Mouse (Mus musculus) C2C12 (cell line): ENCODE results near the gene Gm20388. TPM values are rescaled to one million over a fixed set of nuclear protein-coding genes. Genes with fewer than 3 reads are reported as not detected.
"Not testable (repeated sequence)": the region's sequence is repeated elsewhere in the genome, so short reads cannot be mapped to it uniquely, and the experiment has no call there.

ENCODE experiments used
- H3K27me3 ChIP-seq: one replicate; pipeline ENCODE4 v1.6.1; 2011; ENCODE audit not compliant: control insufficient read depth, insufficient read depth, insufficient read length
- H3K36me3 ChIP-seq: one replicate; pipeline ENCODE4 v1.6.1; 2011; ENCODE audit not compliant: control insufficient read depth, insufficient read depth
- H3K4me3 ChIP-seq: one replicate; pipeline ENCODE4 v1.5.1; 2011; ENCODE audit warnings: mild to moderate bottlenecking, control low read depth; ENCODE audit not compliant: poor library complexity, insufficient read depth, severe bottlenecking
- H3K79me2 ChIP-seq: one replicate; pipeline ENCODE4 v1.6.1; 2011; ENCODE audit not compliant: control insufficient read depth, insufficient read depth
- H3K79me3 ChIP-seq: one replicate; pipeline ENCODE4 v1.6.1; 2011; ENCODE audit warnings: low read depth, control low read depth
- H3ac ChIP-seq: one replicate; pipeline ENCODE3; 2011; ENCODE audit warnings: low read depth; ENCODE audit not compliant: control insufficient read depth, insufficient read length
- CEBPB ChIP-seq: IDR thresholded peaks from one replicate; pipeline ENCODE4 v1.6.1; 2011; ENCODE audit warnings: low read depth, mild to moderate bottlenecking, control low read depth, moderate library complexity
- CTCF ChIP-seq: IDR thresholded peaks from one replicate; pipeline ENCODE4 v1.5.1; 2011; ENCODE audit not compliant: control insufficient read depth, insufficient read depth, insufficient read length
- FOSL1 ChIP-seq: IDR thresholded peaks from one replicate; pipeline ENCODE4 v1.8.0; 2011; ENCODE audit warnings: mild to moderate bottlenecking, low read length; ENCODE audit not compliant: poor library complexity, insufficient read depth, severe bottlenecking
- MAX ChIP-seq: IDR thresholded peaks from one replicate; pipeline ENCODE4 v1.6.1; 2011; ENCODE audit warnings: mild to moderate bottlenecking, control low read depth
- MYOD1 ChIP-seq: IDR thresholded peaks from one replicate; pipeline ENCODE4 v1.6.1; 2011; ENCODE audit warnings: low read depth; ENCODE audit not compliant: control insufficient read depth, insufficient read length
- MYOG ChIP-seq: IDR thresholded peaks from one replicate; pipeline ENCODE4 v1.6.1; 2011; ENCODE audit not compliant: control insufficient read depth, insufficient read length; ENCODE audit errors: extremely low read depth
- USF1 ChIP-seq: IDR thresholded peaks from one replicate; pipeline ENCODE4 v1.6.1; 2011; ENCODE audit warnings: low read depth, mild to moderate bottlenecking, control low read depth, moderate library complexity
- polyA plus RNA-seq: library from polyadenylated mRNA; unstranded; fragments of >200 nt; fragmentation: generic; extraction: Trizol; gene quantifications from one replicate; pipeline ENCODE4 v1.2.1, GENCODE M21; 2012; ENCODE audit warnings: missing spikeins

Gene Gm20388
- polyA plus RNA-seq, 1 experiment, result 15.0 TPM

DNA sequence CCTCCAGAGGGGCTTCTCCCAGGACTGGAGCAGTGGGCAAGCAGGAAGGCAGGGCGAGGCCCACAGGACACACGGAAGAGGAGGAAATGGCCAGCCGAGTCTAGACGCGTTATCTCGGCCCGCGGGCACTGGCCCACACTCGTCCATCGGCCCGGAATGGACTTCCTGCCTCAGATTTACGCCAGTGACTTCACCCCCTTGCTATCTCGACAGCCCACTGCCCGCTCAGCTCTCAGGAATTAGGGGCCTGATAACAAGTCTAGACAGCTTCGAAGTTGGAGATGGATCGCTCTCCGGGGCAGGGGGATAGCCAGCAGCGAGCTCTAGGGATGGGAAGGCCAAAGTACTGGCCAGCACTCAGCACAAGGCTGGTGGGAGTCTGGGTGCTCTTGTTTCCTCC is 1405.4 kb downstream of the Gm20388 start:
- no peaks in the 10 kb centered on the region for H3K36me3 ChIP-seq
- TF ChIP-seq CTCF (no peak), USF1 (no peak), FOSL1 (no peak), MYOD1 (no peak), MAX (no peak), CEBPB (no peak), MYOG (no peak)
- H3K79me2 ChIP-seq, result no peaks in the 10 kb centered on the region
- H3ac ChIP-seq, result no peak overlapping the region
- peaks cover 7% of the 10 kb centered on the region for H3K27me3 ChIP-seq
- H3K79me3 ChIP-seq, result no peaks in the 10 kb centered on the region
- no peak overlapping the region for H3K4me3 ChIP-seq

DNA sequence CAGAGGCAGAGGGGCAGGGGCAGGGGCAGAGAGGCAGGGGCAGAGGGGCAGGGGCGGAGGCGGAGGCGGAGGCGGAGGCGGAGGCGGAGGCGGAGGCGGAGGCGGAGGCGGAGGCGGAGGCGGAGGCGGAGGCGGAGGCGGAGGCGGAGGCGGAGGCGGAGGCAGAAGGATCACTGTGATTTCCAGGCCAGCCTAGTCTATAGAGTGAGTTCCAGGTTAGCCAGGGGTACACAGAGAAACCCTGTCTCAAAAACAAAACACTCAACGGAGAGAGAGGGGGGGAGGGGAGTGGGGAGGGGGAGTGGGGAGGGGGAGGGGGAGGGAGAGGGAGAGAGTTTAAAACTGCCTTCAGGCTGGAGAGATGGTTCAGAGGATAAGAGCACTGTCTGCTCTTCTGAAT is 1408.1 kb downstream of the Gm20388 start:
- H3ac ChIP-seq, H3K4me3 ChIP-seq, H3K79me3 ChIP-seq, H3K79me2 ChIP-seq, H3K36me3 ChIP-seq, H3K27me3 ChIP-seq: not testable (repeated sequence)

DNA sequence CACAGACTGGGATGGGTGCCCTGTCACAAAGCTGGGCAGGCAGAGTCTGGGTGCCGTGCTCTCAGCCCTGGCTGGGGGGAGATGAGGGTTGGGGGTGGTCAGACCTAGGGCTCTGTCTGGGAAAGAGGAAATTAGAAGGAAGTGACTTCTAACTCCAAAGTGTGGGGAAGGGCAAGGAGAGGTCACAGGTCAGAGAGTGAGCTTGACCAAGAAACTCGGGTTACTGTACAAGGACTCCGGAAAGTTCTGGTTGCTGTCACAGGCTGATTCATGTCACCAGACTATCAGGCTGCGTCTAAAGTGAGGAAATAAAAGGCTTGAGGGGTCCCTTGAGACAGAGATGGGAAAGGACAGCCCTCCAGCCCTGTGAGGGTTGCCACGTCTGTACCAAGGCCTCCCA is 1408.8 kb downstream of the Gm20388 start:
- H3K4me3 ChIP-seq, result no peak overlapping the region
- peaks cover 3% of the 10 kb centered on the region for H3K27me3 ChIP-seq
- no peak overlapping the region for H3ac ChIP-seq

DNA sequence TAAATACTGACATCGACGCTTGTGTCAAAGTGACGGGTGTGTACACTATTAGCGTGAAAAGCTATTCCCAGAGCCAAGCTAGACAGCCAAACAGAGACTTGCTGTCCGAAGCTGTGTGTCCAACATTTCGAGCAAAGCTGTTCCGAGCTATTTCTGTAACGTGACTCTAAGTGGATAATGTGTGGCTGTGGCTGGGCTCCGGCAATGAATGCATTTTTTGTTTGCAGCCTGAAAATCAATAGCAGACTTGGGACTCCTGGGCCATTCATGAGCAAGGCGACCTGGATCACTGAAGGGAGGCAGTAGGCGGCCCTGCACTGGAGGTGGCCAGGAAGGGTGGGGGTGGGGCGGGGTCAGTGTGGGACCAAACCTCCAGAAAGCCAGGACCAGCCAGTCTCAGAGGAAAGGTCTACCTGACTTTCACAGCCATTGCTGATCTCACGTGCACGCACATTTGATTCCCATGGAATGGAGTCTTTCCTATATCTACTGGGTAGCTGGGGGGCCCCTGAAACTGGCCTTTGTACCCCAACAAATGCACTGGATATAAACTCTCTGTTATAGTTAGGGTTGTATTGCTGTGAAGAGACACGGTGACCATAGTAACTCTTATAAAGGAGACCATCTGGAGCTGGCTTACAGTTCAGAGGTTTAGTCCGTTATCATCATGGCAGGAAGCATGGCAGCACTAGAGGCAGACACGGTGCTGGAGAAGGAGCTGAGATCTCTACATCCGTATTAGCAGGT is 1415.7 kb downstream of the Gm20388 start:
- Histone ChIP-seq H3K79me2 (no peaks in the 10 kb centered on the region), H3K36me3 (no peaks in the 10 kb centered on the region), H3ac (no peak overlapping the region), H3K27me3 (peaks cover 31% of the 10 kb centered on the region), H3K79me3 (no peaks in the 10 kb centered on the region), H3K4me3 (no peak overlapping the region)
- TF ChIP-seq MAX (no peak), FOSL1 (no peak), CTCF (no peak), MYOG (no peak), USF1 (no peak), CEBPB (no peak), MYOD1 (no peak)

More for the DNA sequence above, 1408.8 kb downstream of the Gm20388 start:
- Histone ChIP-seq H3K79me3 (no peaks in the 10 kb centered on the region), H3K36me3 (no peaks in the 10 kb centered on the region), H3K79me2 (no peaks in the 10 kb centered on the region)
- TF ChIP-seq MYOD1, result no peak
- TF ChIP-seq CTCF, result no peak
- no peak for TF ChIP-seq USF1
- TF ChIP-seq FOSL1, result no peak
- no peak for TF ChIP-seq CEBPB
- TF ChIP-seq MYOG, result no peak
- no peak for TF ChIP-seq MAX

DNA sequence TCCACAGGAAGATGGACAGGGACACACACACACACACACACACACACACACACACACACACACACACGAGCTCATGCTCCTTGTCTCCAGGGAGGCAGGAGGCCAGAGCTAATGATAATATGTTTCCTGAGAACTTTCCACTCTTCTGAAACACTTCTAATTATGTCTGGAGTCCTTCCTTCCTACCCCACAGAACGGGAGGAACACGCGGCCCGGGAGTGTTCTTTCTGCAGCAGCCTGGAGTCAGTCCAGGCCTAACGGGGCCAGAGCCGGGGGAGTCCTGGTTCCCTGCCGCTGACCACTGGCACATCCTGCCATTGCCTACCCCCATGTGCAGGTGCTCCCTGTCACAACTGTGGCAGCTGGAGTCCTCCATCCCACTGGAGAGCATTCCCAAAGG is 1421.8 kb downstream of the Gm20388 start:
- H3K4me3 ChIP-seq, result no peak overlapping the region
- no peaks in the 10 kb centered on the region for H3K79me2 ChIP-seq
- peaks cover 32% of the 10 kb centered on the region for H3K27me3 ChIP-seq
- H3ac ChIP-seq, result no peak overlapping the region
- H3K36me3 ChIP-seq, result no peaks in the 10 kb centered on the region
- TF ChIP-seq CEBPB (no peak), MYOG (no peak), MYOD1 (no peak), MAX (no peak), FOSL1 (no peak), USF1 (no peak), CTCF (no peak)
- no peaks in the 10 kb centered on the region for H3K79me3 ChIP-seq

DNA sequence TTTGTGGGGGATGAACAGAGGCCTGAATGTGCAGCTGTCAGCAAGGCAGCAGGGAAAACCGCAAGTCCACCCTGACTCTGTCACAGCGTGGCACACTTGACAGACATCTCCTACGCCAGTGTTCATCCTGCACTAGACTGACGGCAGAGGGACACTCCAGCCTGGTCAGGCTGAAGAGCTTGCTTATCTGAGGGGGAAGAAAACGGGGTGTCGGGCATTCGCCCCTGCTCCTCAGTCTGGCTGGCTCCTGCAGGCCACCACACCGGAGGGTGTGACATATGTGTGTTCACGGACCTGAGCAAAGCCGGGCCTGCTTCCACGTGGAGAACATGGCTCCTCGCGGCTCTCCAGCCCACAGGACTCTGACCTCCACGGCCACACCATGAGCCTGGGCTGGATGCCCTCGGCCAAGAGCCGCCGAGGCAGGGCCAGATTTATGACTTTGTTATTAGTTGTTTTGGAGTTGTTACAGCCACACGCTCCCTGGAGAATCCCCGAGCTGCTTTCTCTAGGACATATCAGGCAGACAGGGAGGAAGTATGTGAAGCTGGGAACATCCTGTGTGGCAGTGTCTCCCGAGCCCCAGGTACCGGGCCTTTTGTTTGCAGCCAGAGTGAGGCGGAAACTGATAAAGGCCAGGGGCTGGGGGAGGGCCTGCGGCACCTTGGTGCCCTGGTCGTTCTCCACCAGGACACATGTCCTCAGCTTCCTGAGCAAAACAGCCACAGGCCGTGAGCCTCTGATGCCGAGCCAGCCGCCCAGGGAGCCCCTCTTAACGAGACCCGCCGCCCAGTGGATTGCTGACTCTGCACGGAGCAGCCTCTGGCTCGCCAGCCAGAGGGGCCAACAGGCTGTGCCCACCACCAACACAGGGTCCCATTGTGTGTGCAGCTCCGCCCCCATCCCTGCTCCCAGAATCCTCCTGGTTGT is 1424.1 kb downstream of the Gm20388 start:
- Histone ChIP-seq H3K27me3 (peaks cover 30% of the 10 kb centered on the region), H3K79me2 (no peaks in the 10 kb centered on the region), H3K4me3 (no peak overlapping the region), H3K79me3 (no peaks in the 10 kb centered on the region), H3ac (no peak overlapping the region), H3K36me3 (no peaks in the 10 kb centered on the region)
- TF ChIP-seq CTCF, result no peak
- no peak for TF ChIP-seq MYOG
- TF ChIP-seq FOSL1, result no peak
- no peak for TF ChIP-seq MAX
- TF ChIP-seq USF1, result no peak
- no peak for TF ChIP-seq CEBPB
- no peak for TF ChIP-seq MYOD1
